Mouse (Mus musculus) lung, embryonic 14.5 days (tissue): ENCODE measurements around the gene Rnase4. TPM values are rescaled to one million over a fixed set of nuclear protein-coding genes. Genes with fewer than 3 reads are reported as not detected.

Experiments used
- ATAC-seq: fragments of 200-750 bp; cut with Nextera tagmentation; 2 replicates; pipeline ENCODE4 v1.8.0; 2017; ENCODE audit warnings: mild to moderate bottlenecking, moderate TSS enrichment, moderate library complexity; ENCODE audit not compliant: insufficient read depth
- DNase-seq: peaks from one replicate; pipeline ENCODE4 v3.0.0-alpha.2; 2015
- H3K27ac ChIP-seq: fragments of 300-500 bp; sonication (generic); 2 replicates; pipeline ENCODE4 v1.5.1; 2014; ENCODE audit warnings: low read depth, mild to moderate bottlenecking, moderate library complexity
- H3K27me3 ChIP-seq: fragments of 300-500 bp; sonication (generic); 2 replicates; pipeline ENCODE4 v1.6.1; 2014; ENCODE audit warnings: low read length, control low read depth; ENCODE audit not compliant: insufficient read depth
- H3K36me3 ChIP-seq: fragments of 300-500 bp; sonication (generic); 2 replicates; pipeline ENCODE4 v1.6.1; 2014; ENCODE audit warnings: control low read depth; ENCODE audit not compliant: insufficient read depth
- H3K4me1 ChIP-seq: fragments of 300-500 bp; sonication (generic); 2 replicates; pipeline ENCODE4 v1.6.1; 2014; ENCODE audit warnings: antibody characterized with exemption, control low read depth; ENCODE audit not compliant: insufficient read depth
- H3K4me2 ChIP-seq: fragments of 300-500 bp; sonication (generic); 2 replicates; pipeline ENCODE4 v1.6.1; 2014; ENCODE audit warnings: mild to moderate bottlenecking
- H3K4me3 ChIP-seq: fragments of 300-500 bp; sonication (generic); 2 replicates; pipeline ENCODE4 v1.5.1; 2014; ENCODE audit warnings: low read depth, low read length
- H3K9ac ChIP-seq: fragments of 300-500 bp; sonication (generic); 2 replicates; pipeline ENCODE4 v1.6.1; 2014
- H3K9me3 ChIP-seq: fragments of 300-500 bp; sonication (generic); 2 replicates; pipeline ENCODE4 v1.6.1; 2016; ENCODE audit warnings: low read depth, low read length, control low read depth
- CTCF ChIP-seq: IDR thresholded peaks from 2 replicates; pipeline ENCODE4 v1.5.1; 2016; ENCODE audit warnings: antibody characterized with exemption, low read depth
- WGBS: fragments of 180-500 bp; shearing (Covaris S2); extraction: QIAGEN DNeasy Blood & Tissue Kit; methylation state at CpG from one replicate; pipeline ENCODE4 v1.1.7; 2014; 5-methylcytosine and 5-hydroxymethylcytosine counted together
- polyA plus RNA-seq: library from polyadenylated mRNA; unstranded; fragments of >200 nt; fragmentation: Nextera tagmentation; extraction: Ambion mirVana; gene quantifications from 2 replicates; pipeline ENCODE4 v1.2.1, GENCODE M21; 2014

The Rnase4 gene
- polyA plus RNA-seq, 1 experiment from 2014 or later: 27.6 TPM

- no peak for TF ChIP-seq CTCF
- H3K36me3 ChIP-seq: no peaks in the 10 kb centered on the region
- H3K9me3 ChIP-seq: no peaks in the 10 kb centered on the region
- no peak overlapping the region for H3K4me3 ChIP-seq
- no peak overlapping the region for H3K27ac ChIP-seq
- 70% methylated on average over 13 of the region's 13 CpGs for WGBS
- H3K4me2 ChIP-seq: no peak overlapping the region
- no peak overlapping the region for H3K9ac ChIP-seq
- ATAC-seq (no peak), DNase-seq (no peak)
- H3K27me3 ChIP-seq: no peaks in the 10 kb centered on the region
- no peaks in the 10 kb centered on the region for H3K4me1 ChIP-seq
These were observed 36.3 kb upstream of the Rnase4 start for GRCm38 (mm10) chr14:51054243-51055237.

GRCm38 (mm10) chr14:51057401-51057831 is 33.5 kb upstream of the Rnase4 start, which contains the start of gene Rnase12:
Gene Rnase12 (minus strand): TSS chr14:51057661.
- Histone ChIP-seq H3K9ac (no peak within 1 kb of the TSS), H3K4me1 (no peaks in the 10 kb centered on the region), H3K4me3 (no peak within 1 kb of the TSS), H3K27ac (no peak within 1 kb of the TSS), H3K27me3 (no peaks in the 10 kb centered on the region), H3K4me2 (no peak within 1 kb of the TSS), H3K36me3 (no peaks in the 10 kb centered on the region), H3K9me3 (no peaks in the 10 kb centered on the region)
- DNase-seq (no peak), ATAC-seq (no peak)
- 38% methylated on average over 9 of the region's 9 CpGs for WGBS
- TF ChIP-seq CTCF: no peak

- no peak overlapping the region for H3K4me2 ChIP-seq
- no peak overlapping the region for H3K27ac ChIP-seq
- H3K9ac ChIP-seq: no peak overlapping the region
- ATAC-seq: no peak
- no peaks in the 10 kb centered on the region for H3K36me3 ChIP-seq
- no peaks in the 10 kb centered on the region for H3K27me3 ChIP-seq
- DNase-seq: no peak
- no peak overlapping the region for H3K4me3 ChIP-seq
- WGBS: 92% methylated on average over 5 of the region's 5 CpGs
- no peak for TF ChIP-seq CTCF
- no peaks in the 10 kb centered on the region for H3K4me1 ChIP-seq
- no peaks in the 10 kb centered on the region for H3K9me3 ChIP-seq
These were observed 30.1 kb upstream of the Rnase4 start for GRCm38 (mm10) chr14:51060761-51061160.

DNA sequence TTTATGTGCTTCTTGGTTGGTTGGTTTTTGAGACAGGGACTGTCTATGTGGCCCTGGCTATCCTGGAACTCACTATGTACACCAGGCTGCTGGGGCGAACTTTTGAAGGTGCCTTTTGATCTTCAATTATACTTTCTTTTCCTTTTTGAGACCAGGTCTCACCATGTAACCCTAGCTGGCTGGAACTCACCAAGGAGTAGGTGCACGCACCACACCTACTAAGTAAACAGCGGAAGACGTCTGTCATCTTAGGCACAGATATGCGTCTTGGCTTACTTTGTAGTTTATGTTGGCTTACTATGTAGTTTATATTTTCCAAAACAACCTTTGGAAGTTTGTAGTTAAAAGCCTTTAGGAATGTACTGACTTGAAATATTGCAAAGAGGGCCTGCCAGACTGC is 21.9 kb upstream of the Rnase4 start:
- no peak overlapping the region for H3K4me3 ChIP-seq
- no peaks in the 10 kb centered on the region for H3K36me3 ChIP-seq
- H3K4me2 ChIP-seq: no peak overlapping the region
- no peak overlapping the region for H3K9ac ChIP-seq
- no peak overlapping the region for H3K27ac ChIP-seq
- no peaks in the 10 kb centered on the region for H3K9me3 ChIP-seq
- no peaks in the 10 kb centered on the region for H3K27me3 ChIP-seq
- TF ChIP-seq CTCF: no peak
- 64% methylated on average over 5 of the region's 5 CpGs for WGBS
- H3K4me1 ChIP-seq: 0 out of 2 replicates have a peak, but pooled peaks cover 10% of the 10 kb centered on the region
- DNase-seq (no peak), ATAC-seq (no peak)

DNA sequence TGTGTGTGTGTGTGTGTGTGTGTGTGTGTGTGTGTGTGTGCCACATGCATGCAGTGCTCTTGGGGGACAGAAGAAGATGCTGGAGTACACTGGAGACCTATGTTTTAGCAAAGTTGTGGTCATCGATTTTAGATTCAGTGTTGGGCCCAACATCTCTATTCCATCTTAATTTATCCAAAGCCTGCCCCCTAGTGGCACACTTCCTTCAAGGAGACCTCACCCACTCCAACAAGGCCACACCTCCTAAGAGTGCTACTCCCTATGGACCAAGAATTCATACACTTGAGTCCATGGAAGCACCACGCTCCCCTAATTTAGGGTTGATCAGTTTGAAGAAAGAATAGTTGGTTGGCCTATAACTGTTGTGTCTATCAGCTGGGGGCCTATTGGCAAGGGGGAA is 21.3 kb upstream of the Rnase4 start:
- ATAC-seq: no peak
- 88% methylated on average over 2 of the region's 2 CpGs for WGBS
- H3K4me1 ChIP-seq: 0 out of 2 replicates have a peak, but pooled peaks cover 10% of the 10 kb centered on the region
- peak; percentile 37 for TF ChIP-seq CTCF
- H3K36me3 ChIP-seq: no peaks in the 10 kb centered on the region
- no peak overlapping the region for H3K4me3 ChIP-seq
- peak; percentile 70 for DNase-seq
- no peaks in the 10 kb centered on the region for H3K9me3 ChIP-seq
- H3K4me2 ChIP-seq: no peak overlapping the region
- H3K27me3 ChIP-seq: no peaks in the 10 kb centered on the region
- no peak overlapping the region for H3K27ac ChIP-seq
- H3K9ac ChIP-seq: no peak overlapping the region

GRCm38 (mm10) chr14:51074335-51074734 is 16.5 kb upstream of the Rnase4 start, which contains the start of gene Olfr750:
Gene Olfr750 (minus strand): TSS chr14:51074435.
- no peak for ATAC-seq
- Histone ChIP-seq H3K9me3 (no peaks in the 10 kb centered on the region), H3K9ac (no peak within 1 kb of the TSS), H3K4me2 (no peak within 1 kb of the TSS), H3K4me3 (no peak within 1 kb of the TSS), H3K36me3 (no peaks in the 10 kb centered on the region), H3K4me1 (no peaks in the 10 kb centered on the region), H3K27ac (no peak within 1 kb of the TSS), H3K27me3 (no peaks in the 10 kb centered on the region)
- DNase-seq: no peak
- 89% methylated on average over 3 of the region's 3 CpGs for WGBS
- no peak for TF ChIP-seq CTCF

GRCm38 (mm10) chr14:51079180-51079579 is 11.7 kb upstream of the Rnase4 start:
- Histone ChIP-seq H3K27ac (no peak overlapping the region), H3K27me3 (no peaks in the 10 kb centered on the region), H3K4me2 (no peak overlapping the region), H3K9me3 (no peaks in the 10 kb centered on the region), H3K36me3 (no peaks in the 10 kb centered on the region), H3K4me1 (peaks cover 4% of the 10 kb centered on the region; the same call in 1 of the 2 replicates), H3K9ac (no peak overlapping the region), H3K4me3 (no peak overlapping the region)
- 88% methylated on average over 1 of the region's 1 CpGs for WGBS
- no peak for DNase-seq
- TF ChIP-seq CTCF: no peak
- no peak for ATAC-seq
